In genomic region chr9:45827663-45828290, GRCm38 (mm10) we compare ENCODE assay signal across 8 mouse cellular contexts. TPM values are rescaled to one million over a fixed set of nuclear protein-coding genes. Genes with fewer than 3 reads are reported as not detected.
A peak's percentile ranks its signal among the peaks of the same experiment; 100 is the strongest.
DNase-seq lines count a peak whose midpoint lies in the region; ATAC-seq and TF ChIP-seq lines count a peak whose summit lies in the region.

No protein-coding gene starts in this region.

- no peaks in the 10 kb centered on the region for H3K27me3 ChIP-seq in kidney, embryonic 16.5 days (ENCODE audit: insufficient read depth, low read length)
- no peaks in the 10 kb centered on the region for H3K27me3 ChIP-seq in embryonic facial prominence, embryonic 12.5 days

- 7% methylated on average over 21 of the region's 23 CpGs for WGBS in kidney, embryonic 16.5 days
- WGBS in embryonic facial prominence, embryonic 12.5 days: 5% methylated on average over 23 of the region's 23 CpGs
- 6% methylated on average over 23 of the region's 23 CpGs for WGBS in lung, adult 2 months
- 3% methylated on average over 23 of the region's 23 CpGs for whole genome bisulfite sequencing in olfactory bulb, adult 2 months

- H3K36me3 ChIP-seq in kidney, embryonic 16.5 days (ENCODE audit: insufficient read depth, low read length): no peaks in the 10 kb centered on the region
- H3K36me3 ChIP-seq in embryonic facial prominence, embryonic 12.5 days: no peaks in the 10 kb centered on the region; the same call in 1 of the 2 replicates

- peak overlapping the region; percentile 79 for H3K4me3 ChIP-seq in kidney, embryonic 16.5 days (ENCODE audit: low read length)
- peak overlapping the region; percentile 78 for H3K4me3 ChIP-seq in embryonic facial prominence, embryonic 12.5 days
- H3K4me3 ChIP-seq in lung, adult 2 months (replicated peaks; ENCODE audit: extremely low read depth, low read depth, low read length): peak overlapping the region; percentile 90
- H3K4me3 ChIP-seq in olfactory bulb, adult 2 months (ENCODE audit: insufficient read depth, low read depth, low read length): peak overlapping the region; percentile 67

- peaks cover 8% of the 10 kb centered on the region for H3K9me3 ChIP-seq in kidney, embryonic 16.5 days (ENCODE audit: low read length)
- no peaks in the 10 kb centered on the region for H3K9me3 ChIP-seq in embryonic facial prominence, embryonic 12.5 days

- peak overlapping the region; percentile 82 for H3K27ac ChIP-seq in kidney, embryonic 16.5 days (ENCODE audit: low read length)
- H3K27ac ChIP-seq in embryonic facial prominence, embryonic 12.5 days: peak overlapping the region; percentile 75
- no peak overlapping the region for H3K27ac ChIP-seq in olfactory bulb, adult 2 months (ENCODE audit: insufficient read depth, low read depth, low read length)

- peak; percentile 40 for ATAC-seq in kidney, embryonic 16.5 days (ENCODE audit: low FRiP score, low TSS enrichment)
- no peak for ATAC-seq in embryonic facial prominence, embryonic 12.5 days (ENCODE audit: insufficient number of reproducible peaks, insufficient read depth, low FRiP score, low TSS enrichment)

- no peak for DNase-seq in kidney, postnatal 14 days
- DNase-seq in Muller cell, postnatal 12 days (ENCODE audit: inconsistent ontology term): peak; percentile 34
- peak; percentile 48 for DNase-seq in heart, postnatal 4 days
- DNase-seq in lung, adult 2 months: no peak
- DNase-seq in ovary, adult 18-20 months (ENCODE audit: low spot score): no peak

- TF ChIP-seq CTCF in lung, adult 2 months (IDR thresholded peaks at IDR 0.05; ENCODE audit: insufficient read depth, low read length): no peak
- no peak for TF ChIP-seq CTCF in olfactory bulb, adult 2 months (IDR thresholded peaks at IDR 0.05; ENCODE audit: insufficient read depth, low read depth, low read length)

- H3K4me1 ChIP-seq in kidney, embryonic 16.5 days (ENCODE audit: insufficient read depth, low read length): peaks cover 12% of the 10 kb centered on the region
- H3K4me1 ChIP-seq in embryonic facial prominence, embryonic 12.5 days: peaks cover 8% of the 10 kb centered on the region
- H3K4me1 ChIP-seq in lung, adult 2 months (ENCODE audit: control insufficient read depth, insufficient read depth, low read length): no peaks in the 10 kb centered on the region
- peaks cover 3% of the 10 kb centered on the region; the same call in 1 of the 2 replicates for H3K4me1 ChIP-seq in olfactory bulb, adult 2 months (ENCODE audit: control insufficient read depth, insufficient read depth, low read length)

- TF ChIP-seq POLR2A in lung, adult 2 months (IDR thresholded peaks at IDR 0.05; ENCODE audit: borderline replicate concordance, extremely low read depth, low read depth, low read length): no peak
- no peak for TF ChIP-seq POLR2A in olfactory bulb, adult 2 months (IDR thresholded peaks at IDR 0.05; ENCODE audit: insufficient read depth, low read depth, low read length)

- H3K4me2 ChIP-seq in kidney, embryonic 16.5 days (replicated peaks; ENCODE audit: low read depth, low read length): peak overlapping the region; percentile 84
- peak overlapping the region; percentile 92 for H3K4me2 ChIP-seq in embryonic facial prominence, embryonic 12.5 days (replicated peaks)

- peak overlapping the region; percentile 76 for H3K9ac ChIP-seq in kidney, embryonic 16.5 days (replicated peaks; ENCODE audit: low read length)
- peak overlapping the region; percentile 74 for H3K9ac ChIP-seq in embryonic facial prominence, embryonic 12.5 days

RNA-seq across cellular contexts. Expression of gene Cep164, which starts 0.7 kb away (rescaled TPM):
- 24.1 and 31.1 TPM in 2 replicates for polyA plus RNA-seq in kidney, embryonic 16.5 days (2015; fragmentation: Nextera tagmentation; extraction: Ambion mirVana)
- 21.2 and 22.8 TPM in 2 replicates for polyA plus RNA-seq in embryonic facial prominence, embryonic 12.5 days (2016; fragmentation: Nextera tagmentation; extraction: Ambion mirVana)
- total RNA-seq in heart, postnatal 4 days (2021): 10 to 100 TPM; 13.9 to 15.7 TPM
- 23.1 and 23.4 TPM in 2 replicates for polyA plus RNA-seq in lung, adult 2 months (2012; rRNA removed)
- not detected in 2 replicates for polyA plus RNA-seq in olfactory bulb, adult 2 months (2012; ENCODE audit: insufficient read depth, insufficient read length, low replicate concordance, missing spikeins)

RNA-seq across cellular contexts. Expression of gene Bace1, which starts 10.6 kb away (rescaled TPM):
- polyA plus RNA-seq in kidney, embryonic 16.5 days (2015; fragmentation: Nextera tagmentation; extraction: Ambion mirVana): 35.2 and 38.8 TPM in 2 replicates
- 33.1 and 35.2 TPM in 2 replicates for polyA plus RNA-seq in embryonic facial prominence, embryonic 12.5 days (2016; fragmentation: Nextera tagmentation; extraction: Ambion mirVana)
- 10 to 100 TPM; 38.3 to 41.3 TPM for total RNA-seq in heart, postnatal 4 days (2021)
- polyA plus RNA-seq in lung, adult 2 months (2012; rRNA removed): 21.0 and 25.7 TPM in 2 replicates
- not detected in 2 replicates for polyA plus RNA-seq in olfactory bulb, adult 2 months (2012; ENCODE audit: insufficient read depth, insufficient read length, low replicate concordance, missing spikeins)

Comparison
In these comparisons a context has a peak if more than half of its experiments do, and no peak if none do; other contexts are left out.
1. DNase-seq: peak in Muller cell, postnatal 12 days (single experiment) and heart, postnatal 4 days (single experiment); none in kidney, postnatal 14 days (single experiment), lung, adult 2 months (single experiment) and ovary, adult 18-20 months (single experiment).
2. Peak in every context shown above with its lines, with median percentiles within 50 percentile points of each other: H3K4me3 ChIP-seq.